Mouse (Mus musculus) ES-E14 (cell line): ENCODE results near the gene Wrnip1.

Experiments used
- CHD2 ChIP-seq: IDR thresholded peaks from 2 replicates; pipeline ENCODE4 v1.6.1; 2014; ENCODE audit warnings: mild to moderate bottlenecking, low read depth, low read length, inconsistent platforms
- MAFK ChIP-seq: IDR thresholded peaks from 2 replicates; pipeline ENCODE4 v1.6.1; 2014; ENCODE audit warnings: mild to moderate bottlenecking, low read depth, low read length, inconsistent platforms; ENCODE audit not compliant: insufficient read depth
- ZC3H11A ChIP-seq: IDR thresholded peaks from 2 replicates; pipeline ENCODE4 v1.6.1; 2012; ENCODE audit warnings: low read depth, mild to moderate bottlenecking, inconsistent platforms, low read length, borderline replicate concordance
- ZNF384 ChIP-seq: IDR thresholded peaks from 2 replicates; pipeline ENCODE4 v1.6.1; 2012; ENCODE audit warnings: low read depth, low read length, inconsistent platforms

DNA sequence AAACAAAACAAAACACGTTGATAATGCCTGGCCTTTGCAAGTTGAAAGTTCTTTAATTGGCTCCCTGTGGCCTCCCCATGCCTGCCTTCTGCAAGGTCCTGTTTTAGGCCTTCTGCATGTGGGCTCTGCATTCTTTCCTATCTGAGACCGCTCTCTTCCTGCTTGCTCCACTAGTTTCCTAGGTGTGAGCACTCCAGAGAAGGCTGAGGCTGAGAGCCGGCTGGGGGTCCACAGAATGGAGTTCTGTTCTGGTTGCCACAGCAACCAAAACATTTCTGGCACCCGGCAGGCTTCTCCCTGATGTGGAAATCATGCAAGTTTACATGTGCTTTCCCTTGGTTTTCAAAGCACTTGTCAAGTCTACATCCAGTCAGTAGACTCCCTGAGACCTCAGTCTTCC, 42.8 kb upstream of the Wrnip1 start:
- TF ChIP-seq CHD2 (no peak), ZC3H11A (no peak), MAFK (no peak), ZNF384 (no peak)
